ENCODE assay signal across 29 mouse cellular contexts in the genomic region with DNA sequence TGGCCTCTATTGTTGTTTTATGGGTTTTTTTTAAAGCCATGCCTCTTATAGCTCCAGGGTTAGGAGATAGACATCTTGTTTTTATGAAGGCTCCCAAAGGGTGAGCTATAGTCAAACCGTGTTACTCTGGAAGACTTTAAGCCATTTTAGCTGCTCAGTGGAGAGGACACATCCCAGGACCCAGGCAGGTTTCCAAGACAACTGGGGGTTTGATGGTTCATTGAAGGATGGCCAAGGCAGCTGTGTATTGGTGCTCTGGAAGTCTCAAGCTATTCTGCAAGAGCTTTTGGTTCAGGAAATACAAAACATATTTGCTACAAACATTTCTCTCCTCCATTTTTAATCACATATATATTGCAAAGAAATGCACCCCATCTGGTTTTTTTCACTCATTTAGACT.
A peak's percentile ranks its signal among the peaks of the same experiment; 100 is the strongest.
DNase-seq lines count a peak whose midpoint lies in the region; ATAC-seq and TF ChIP-seq lines count a peak whose summit lies in the region.
"Had no signal": no experiment of that assay in that cellular context is flagged by ENCODE, and none has a peak within 500 bp of the region (broad histone marks: within the 10 kb centered on the region; RNA-seq: fewer than 3 reads in every experiment).

No protein-coding gene starts in this region.

- H3K4me3 ChIP-seq in embryonic facial prominence, embryonic 14.5 days (ENCODE audit: low read depth, low read length) = no peak overlapping the region
- H3K4me3 ChIP-seq in embryonic facial prominence, embryonic 10.5 days = no peak overlapping the region
- no peak overlapping the region for H3K4me3 ChIP-seq in forebrain, postnatal 0 days (ENCODE audit: low read depth, low read length)
- H3K4me3 ChIP-seq: embryonic facial prominence, embryonic 13.5 days; erythroblast, embryonic 14.5 days; midbrain, embryonic 13.5 days; neural tube, embryonic 13.5 days had no signal

- TF ChIP-seq CTCF in forebrain, postnatal 0 days (IDR thresholded peaks at IDR 0.05; ENCODE audit: low read depth) = no peak

- no peak overlapping the region for H3K9ac ChIP-seq in embryonic facial prominence, embryonic 14.5 days (ENCODE audit: low read depth, low read length)
- H3K9ac ChIP-seq in forebrain, postnatal 0 days = no peak overlapping the region
- H3K9ac ChIP-seq: embryonic facial prominence, embryonic 13.5 days; liver, embryonic 14.5 days; midbrain, embryonic 13.5 days; neural tube, embryonic 13.5 days had no signal

- H3K27ac ChIP-seq in embryonic facial prominence, embryonic 14.5 days (replicated peaks; ENCODE audit: low read depth, low read length) = no peak overlapping the region
- H3K27ac ChIP-seq in embryonic facial prominence, embryonic 10.5 days (replicated peaks) = no peak overlapping the region
- no peak overlapping the region for H3K27ac ChIP-seq in forebrain, postnatal 0 days (ENCODE audit: low read depth, low read length)
- H3K27ac ChIP-seq: embryonic facial prominence, embryonic 13.5 days; liver, embryonic 14.5 days; macrophage; midbrain, embryonic 13.5 days; neural tube, embryonic 13.5 days had no signal

- ATAC-seq in embryonic facial prominence, embryonic 14.5 days (ENCODE audit: low read depth) = no peak
- ATAC-seq in forebrain, postnatal 0 days = no peak
- ATAC-seq: hindbrain, embryonic 16.5 days; midbrain, embryonic 13.5 days; Patski had no signal

- no peaks in the 10 kb centered on the region for H3K4me1 ChIP-seq in embryonic facial prominence, embryonic 14.5 days (ENCODE audit: control insufficient read depth, insufficient read depth, low read length)
- H3K4me1 ChIP-seq in embryonic facial prominence, embryonic 10.5 days = peaks cover 4% of the 10 kb centered on the region; the same call in 1 of the 2 replicates
- no peaks in the 10 kb centered on the region for H3K4me1 ChIP-seq in forebrain, postnatal 0 days (ENCODE audit: insufficient read depth)
- H3K4me1 ChIP-seq: embryonic facial prominence, embryonic 13.5 days; midbrain, embryonic 13.5 days; neural tube, embryonic 13.5 days had no signal

- no peaks in the 10 kb centered on the region for H3K27me3 ChIP-seq in embryonic facial prominence, embryonic 14.5 days (replicated peaks; ENCODE audit: control insufficient read depth, insufficient read depth, low read length)
- H3K27me3 ChIP-seq in embryonic facial prominence, embryonic 10.5 days (replicated peaks; ENCODE audit: low read depth, poor library complexity, severe bottlenecking) = no peaks in the 10 kb centered on the region
- no peaks in the 10 kb centered on the region for H3K27me3 ChIP-seq in forebrain, postnatal 0 days (ENCODE audit: insufficient read depth, low read length)
- H3K27me3 ChIP-seq: embryonic facial prominence, embryonic 13.5 days; midbrain, embryonic 13.5 days; neural tube, embryonic 13.5 days; Patski had no signal

- 30% methylated on average over 1 of the region's 1 CpGs for WGBS in embryonic facial prominence, embryonic 14.5 days
- WGBS in embryonic facial prominence, embryonic 10.5 days = 56% methylated on average over 1 of the region's 1 CpGs
- WGBS in forebrain, postnatal 0 days = 78% methylated on average over 1 of the region's 1 CpGs

- peak; percentile 72 for DNase-seq in embryonic facial prominence, embryonic 14.5 days (ENCODE audit: low spot score)
- DNase-seq in embryonic facial prominence, embryonic 10.5 days (ENCODE audit: low spot score) = no peak
- peak; percentile 15 to 24 for DNase-seq in heart, postnatal 10 days
- no peak for DNase-seq in heart, postnatal 25 days (ENCODE audit: low spot score)
- peak; percentile 29 for DNase-seq in gastrocnemius, postnatal 10 days
- no peak for DNase-seq in forebrain, postnatal 0 days
- DNase-seq in thymus, adult 18-20 months = no peak
- DNase-seq: adrenal gland, postnatal 10 days; cerebellum, adult 8-10 months; embryo, embryonic 11 days; kidney, adult 18-20 months; kidney, postnatal 4 days; layer of hippocampus, postnatal 36 days; liver; lung, adult 2 months; lung, postnatal 10 days; retina, postnatal 1 day; right cerebral cortex, postnatal 25 days; spleen, adult 18-20 months; thymus, postnatal 25 days had no signal

- intact Hi-C loops in heart, postnatal 10 days (cut with DNase I) = no loop called here
- intact Hi-C loops in heart, postnatal 25 days (cut with DNase I) = no loop called here

- no peaks in the 10 kb centered on the region for H3K36me3 ChIP-seq in embryonic facial prominence, embryonic 14.5 days (ENCODE audit: control insufficient read depth, insufficient read depth, low read length)
- H3K36me3 ChIP-seq in embryonic facial prominence, embryonic 10.5 days (replicated peaks) = no peaks in the 10 kb centered on the region
- H3K36me3 ChIP-seq in forebrain, postnatal 0 days (ENCODE audit: insufficient read depth) = no peaks in the 10 kb centered on the region
- H3K36me3 ChIP-seq: embryonic facial prominence, embryonic 13.5 days; G1E; midbrain, embryonic 13.5 days; neural tube, embryonic 13.5 days had no signal

- no peak overlapping the region for H3K4me2 ChIP-seq in embryonic facial prominence, embryonic 14.5 days (ENCODE audit: low read depth, low read length)
- H3K4me2 ChIP-seq in forebrain, postnatal 0 days (ENCODE audit: low read depth) = no peak overlapping the region
- H3K4me2 ChIP-seq: embryonic facial prominence, embryonic 13.5 days; midbrain, embryonic 13.5 days; neural tube, embryonic 13.5 days had no signal

- no peaks in the 10 kb centered on the region for H3K9me3 ChIP-seq in embryonic facial prominence, embryonic 14.5 days (ENCODE audit: control insufficient read depth, low read length)
- no peaks in the 10 kb centered on the region for H3K9me3 ChIP-seq in embryonic facial prominence, embryonic 10.5 days
- no peaks in the 10 kb centered on the region for H3K9me3 ChIP-seq in forebrain, postnatal 0 days (ENCODE audit: low read length)
- H3K9me3 ChIP-seq: embryonic facial prominence, embryonic 13.5 days; midbrain, embryonic 13.5 days; neural tube, embryonic 13.5 days had no signal

Comparison
In these comparisons a context has a peak if more than half of its experiments do, and no peak if none do; other contexts are left out.
1. DNase-seq: peak in embryonic facial prominence, embryonic 14.5 days (single experiment), heart, postnatal 10 days (2 of 2) and gastrocnemius, postnatal 10 days (single experiment); none in embryonic facial prominence, embryonic 10.5 days (single experiment), heart, postnatal 25 days (single experiment), forebrain, postnatal 0 days (single experiment) and thymus, adult 18-20 months (0 of 2).